Mouse (Mus musculus) left cerebral cortex, postnatal 10 days (tissue): ENCODE data around the gene Ndufa6. TPM values are rescaled to one million over a fixed set of nuclear protein-coding genes. Genes with fewer than 3 reads are reported as not detected.
A peak's percentile ranks its signal among the peaks of the same experiment; 100 is the strongest.
"Not testable (repeated sequence)": the region's sequence is repeated elsewhere in the genome, so short reads cannot be mapped to it uniquely, and the experiment has no call there.

Source experiments
- DNase-seq, 2 experiments: peaks; one replicate each; pipeline ENCODE4 v3.0.0; 2021 to 2022; ENCODE audit warnings: low spot score in 2 of 2, mixed read lengths in 1 of 2; ENCODE audit errors: extremely low spot score in 1 of 2
- intact Hi-C: fragments of 180-260 bp; cut with DNase I; formaldehyde crosslinking; loops from one replicate; pipeline ENCODE4 v1.15.1; 2025
- total RNA-seq, 2 experiments: library from RNA; stranded (reverse); gene quantifications; 2 replicates each; pipeline ENCODE4 v1.2.3; 2021

The Ndufa6 gene
- total RNA-seq, 2 experiments from 2014 or later = 167 to 200 TPM

DNA sequence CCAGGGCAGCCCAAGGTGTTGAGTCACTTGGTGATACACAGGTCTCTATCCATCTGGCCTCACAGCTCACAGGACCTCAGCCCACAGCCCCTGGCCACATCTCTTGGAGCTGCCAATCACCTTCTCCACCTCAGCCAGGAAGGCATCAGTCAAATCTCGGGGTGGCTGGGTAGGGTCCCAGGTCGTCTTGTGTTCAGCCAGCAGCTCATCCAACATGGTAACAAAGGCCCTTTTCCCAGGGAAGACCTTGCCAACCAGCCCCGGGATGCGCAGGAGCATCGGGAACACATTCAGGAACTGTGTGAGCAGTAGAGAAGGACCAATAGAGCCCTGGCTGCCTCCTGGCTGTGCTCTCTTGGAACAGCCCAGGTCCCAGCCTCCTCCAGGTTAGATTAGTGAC, 18.9 kb upstream of the Ndufa6 start:
- no peak for DNase-seq
- intact Hi-C loops = no loop called here

DNA sequence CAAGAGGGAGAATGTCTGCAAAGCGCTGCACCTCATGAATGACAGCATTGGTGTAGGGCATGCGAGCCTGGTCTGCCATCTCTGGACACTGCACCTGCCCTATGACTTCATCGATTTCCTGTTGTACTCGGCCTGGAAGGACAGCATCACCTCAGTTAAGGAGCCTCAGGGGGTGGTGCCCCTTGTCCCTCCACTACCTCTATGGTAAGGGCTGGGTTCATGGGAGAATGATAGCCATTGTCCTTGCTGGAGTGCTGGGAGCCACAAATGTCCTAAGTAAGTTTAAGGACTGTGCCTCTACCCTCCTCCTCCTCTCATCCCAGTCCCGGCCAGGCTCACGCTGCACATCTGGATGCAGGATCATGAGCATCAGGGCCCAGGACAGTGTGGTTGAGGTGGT, 18.3 kb upstream of the Ndufa6 start:
- no peak for DNase-seq
- intact Hi-C loops = no loop called here

DNA sequence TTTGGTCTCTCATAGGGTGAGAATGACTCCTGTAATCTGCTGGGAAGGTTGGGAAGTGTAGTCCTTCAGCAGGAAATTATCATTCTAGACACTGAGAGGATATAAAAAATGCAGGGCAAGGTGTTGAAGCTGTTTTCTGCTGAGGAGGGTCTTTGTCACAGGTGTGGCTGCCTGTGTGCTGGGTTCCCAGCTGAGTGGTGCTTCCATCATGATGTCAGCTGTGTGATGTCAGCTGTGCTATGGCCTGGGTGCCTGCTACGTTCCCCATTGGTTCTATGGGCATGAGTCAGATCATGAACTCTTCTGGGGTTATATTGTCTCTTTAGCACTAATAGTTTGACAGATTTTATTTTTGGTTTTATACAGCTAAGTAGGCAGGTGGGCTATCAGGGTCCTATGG, 14.7 kb upstream of the Ndufa6 start:
- intact Hi-C loops = no loop called here

DNA sequence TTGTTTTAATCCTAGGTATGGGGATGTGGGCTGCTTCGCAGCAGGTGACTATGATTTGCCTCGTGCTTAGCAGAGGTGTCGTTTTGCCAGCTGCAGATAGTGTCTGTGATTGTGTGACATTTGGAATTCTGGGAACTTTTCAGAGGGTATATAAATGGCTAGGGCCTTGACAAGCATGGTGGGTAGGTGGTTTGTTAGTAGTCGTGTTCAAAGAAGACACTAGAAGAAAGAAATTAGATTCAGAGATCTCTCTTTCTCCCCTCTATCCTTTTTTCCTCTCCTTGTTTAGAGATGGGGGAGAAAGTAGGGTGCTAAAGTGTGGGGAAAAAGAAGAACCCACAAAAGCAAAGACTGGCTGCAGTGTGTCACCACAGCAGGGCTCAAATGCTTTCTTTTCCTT, 14.0 kb upstream of the Ndufa6 start:
- no peak for DNase-seq
- intact Hi-C loops = no loop called here

More for the DNA sequence above, 14.7 kb upstream of the Ndufa6 start:
- no peak for DNase-seq

DNA sequence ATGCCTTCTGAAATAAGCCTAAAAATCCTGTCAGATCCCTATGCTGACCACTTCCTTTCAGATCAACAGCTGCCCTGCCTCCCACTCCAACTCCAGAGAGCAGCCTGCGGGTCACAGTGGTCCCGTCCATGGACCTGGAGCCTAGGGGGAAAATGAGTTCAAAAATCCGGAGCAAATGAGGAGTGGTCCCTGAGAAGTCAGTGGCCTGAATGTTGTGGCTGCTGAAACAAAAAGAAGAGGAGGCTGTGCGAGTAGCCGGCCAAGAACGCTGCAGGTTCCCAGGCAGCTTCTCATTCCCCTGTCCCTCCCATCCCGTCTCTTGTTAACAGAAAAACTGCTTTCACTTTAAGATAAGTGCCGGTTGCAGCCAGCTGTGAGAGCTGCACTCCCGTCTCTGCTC, 10.4 kb upstream of the Ndufa6 start:
- DNase-seq, intact Hi-C loops: not testable (repeated sequence)

DNA sequence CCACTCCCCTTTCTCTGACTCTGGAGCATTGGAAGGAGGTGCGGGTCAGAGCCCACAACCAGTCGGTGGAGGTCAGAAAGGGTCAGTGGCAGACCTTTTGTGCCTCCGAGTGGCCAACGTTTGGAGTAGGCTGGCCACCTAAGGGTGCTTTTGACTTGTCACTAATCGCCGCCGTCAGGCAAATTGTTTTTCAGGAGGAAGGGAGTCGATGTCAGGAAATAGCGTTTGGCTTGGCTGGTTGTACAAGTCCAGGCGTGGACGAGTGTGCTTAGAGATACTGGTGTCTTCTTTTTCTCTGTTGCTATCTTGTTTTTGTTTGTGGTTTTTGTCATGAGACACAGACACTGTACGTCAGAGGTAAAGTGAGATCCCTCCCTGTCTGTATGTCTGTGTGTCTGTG, 9.7 kb upstream of the Ndufa6 start:
- intact Hi-C loops, DNase-seq: not testable (repeated sequence)

DNA sequence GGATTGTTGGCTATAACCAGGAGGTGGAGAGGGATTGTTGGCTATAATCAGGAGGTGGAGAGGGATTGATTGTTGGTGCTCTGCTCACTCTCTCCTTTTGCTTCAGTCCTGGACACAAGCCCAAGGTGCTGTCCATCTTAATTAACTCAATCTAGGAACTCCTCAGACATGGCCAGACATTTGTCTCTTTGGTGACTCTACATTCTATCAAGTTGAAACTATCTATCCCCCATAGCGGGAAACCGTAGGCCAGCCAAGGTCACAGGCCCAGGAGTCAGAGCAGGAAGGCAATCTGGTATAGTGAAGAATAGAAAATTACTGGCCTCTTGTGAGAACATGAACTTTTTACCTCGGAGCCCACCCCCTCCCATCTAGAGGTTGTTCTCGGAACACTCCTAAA, 8.1 kb upstream of the Ndufa6 start:
- DNase-seq = no peak

DNA sequence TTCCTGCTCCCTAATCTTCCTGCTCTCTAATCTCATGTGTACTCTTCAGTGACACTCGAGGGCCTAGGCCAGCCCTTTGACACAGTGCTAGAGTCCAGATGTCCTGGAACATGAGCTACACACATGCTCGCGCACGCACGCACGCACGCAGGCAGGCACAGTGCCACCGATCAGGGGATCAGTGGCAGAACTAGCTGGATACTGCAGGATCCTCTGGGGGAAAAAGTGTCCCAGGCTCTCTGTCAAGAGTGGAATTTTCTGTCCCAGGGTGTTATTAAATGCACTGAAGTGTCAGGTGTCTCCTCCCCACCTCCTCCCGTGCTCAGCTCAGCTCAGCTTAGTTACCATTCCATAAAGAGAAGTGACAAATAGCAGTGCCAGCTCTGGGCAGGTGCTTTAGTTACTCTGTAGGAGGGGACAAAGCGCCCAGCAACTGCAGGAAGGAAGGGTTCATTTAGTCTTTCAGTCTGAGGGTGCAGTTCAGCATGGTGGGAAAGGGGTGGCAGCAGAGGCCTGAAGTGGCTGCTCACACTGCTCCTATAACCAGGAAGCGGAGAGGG, 7.4 kb upstream of the Ndufa6 start:
- intact Hi-C loops = no loop called here
- no peak for DNase-seq

More for the DNA sequence above, 8.1 kb upstream of the Ndufa6 start:
- intact Hi-C loops = no loop called here

DNA sequence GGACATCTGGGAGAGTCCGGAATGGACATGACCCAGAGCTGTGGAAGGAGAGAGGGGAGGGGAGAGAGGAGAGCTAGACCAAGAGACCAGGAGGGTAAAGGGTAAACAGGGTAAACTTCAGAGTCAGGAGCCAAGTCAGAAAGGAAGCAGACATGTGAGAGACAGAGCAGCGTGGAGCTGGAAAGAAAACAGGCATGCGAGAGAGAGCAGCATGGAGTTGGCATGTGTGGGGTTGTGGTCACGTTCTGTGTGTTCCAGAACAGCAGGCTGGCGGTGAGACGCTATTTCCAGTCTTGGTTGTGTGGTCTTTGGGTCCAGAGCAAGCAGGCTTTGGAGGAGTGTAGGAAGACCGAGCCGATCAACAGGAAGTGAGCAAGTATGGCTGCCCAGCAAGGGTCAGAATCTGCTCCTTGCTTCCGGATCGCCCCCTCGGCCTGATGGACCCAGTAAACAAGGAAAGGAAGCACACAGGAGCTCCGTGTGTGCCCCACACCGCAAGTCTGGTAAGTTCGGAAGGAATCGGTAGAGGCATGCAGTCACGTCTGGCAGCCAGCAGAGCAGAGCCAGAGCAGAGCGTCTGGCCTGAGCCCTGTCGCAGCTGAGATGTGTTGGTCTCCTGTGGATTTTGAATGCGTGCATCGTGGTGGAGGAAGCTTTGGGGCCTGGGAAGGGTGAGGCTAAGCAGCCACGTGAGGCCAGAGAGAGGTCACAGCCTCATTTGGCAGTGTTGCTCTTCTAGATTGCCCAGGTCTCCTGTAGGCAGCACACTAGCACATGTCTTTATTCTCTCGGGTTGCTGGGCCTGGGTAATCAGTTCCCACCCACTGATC, 4.5 kb upstream of the Ndufa6 start:
- intact Hi-C loops = no loop called here
- DNase-seq = peak in 1 of 2 experiments; percentile 45

DNA sequence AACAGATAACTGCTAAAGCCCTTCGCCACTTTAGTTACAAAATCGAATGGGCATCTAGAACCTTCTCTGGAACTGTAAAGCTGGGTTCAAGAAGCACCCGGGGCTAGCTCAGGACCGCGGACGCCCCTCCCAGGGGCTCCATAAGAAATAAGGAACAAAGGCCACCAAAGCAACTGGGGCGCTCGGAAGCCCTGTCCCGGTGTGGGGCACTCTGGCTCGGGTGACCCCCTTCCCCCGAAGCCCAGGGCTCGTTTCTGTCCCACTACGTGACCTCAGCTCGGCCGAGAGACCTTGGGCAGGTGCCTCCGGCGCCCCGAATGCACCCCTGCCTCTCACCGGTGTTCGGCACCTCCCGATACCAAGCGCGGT, 393 bp downstream of the Ndufa6 start:
- intact Hi-C loops = loop anchor here (2.0 kb wide), 1 partner anchor 63 kb away; no protein-coding TSS in a partner anchor
- DNase-seq = no peak

DNA sequence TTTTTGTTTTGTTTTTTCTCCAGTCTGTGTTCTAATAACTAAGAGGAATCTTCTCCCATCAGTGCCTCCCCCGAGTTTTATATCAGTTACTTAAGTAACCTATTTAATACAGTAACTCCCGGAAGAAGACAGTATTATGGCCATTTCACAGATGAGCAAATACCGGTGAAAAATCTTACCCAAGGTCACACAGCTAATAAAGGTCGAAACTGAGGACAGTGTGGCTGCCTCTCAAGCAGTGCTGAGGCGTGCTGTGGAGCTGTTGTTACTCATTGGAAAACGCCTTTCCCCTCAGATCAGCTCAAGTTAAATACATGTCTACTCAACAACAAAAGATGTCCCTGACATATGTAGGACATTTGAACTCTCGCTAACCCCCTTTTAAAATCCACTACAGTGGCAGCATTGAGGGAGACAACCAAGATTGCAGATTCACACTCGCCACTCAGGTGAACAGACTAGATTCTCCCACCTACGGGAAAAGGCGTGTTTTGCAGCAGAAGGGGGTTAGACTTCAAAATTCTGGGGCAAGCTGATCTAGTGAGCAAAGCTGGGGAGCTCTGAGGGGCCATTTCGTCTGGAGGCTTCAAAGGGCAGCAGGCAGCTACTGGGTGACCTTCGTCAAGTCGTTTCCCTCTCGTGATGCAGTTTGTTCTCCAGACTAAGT, 911 bp downstream of the Ndufa6 start:
- DNase-seq = no peak
- intact Hi-C loops = no loop called here

DNA sequence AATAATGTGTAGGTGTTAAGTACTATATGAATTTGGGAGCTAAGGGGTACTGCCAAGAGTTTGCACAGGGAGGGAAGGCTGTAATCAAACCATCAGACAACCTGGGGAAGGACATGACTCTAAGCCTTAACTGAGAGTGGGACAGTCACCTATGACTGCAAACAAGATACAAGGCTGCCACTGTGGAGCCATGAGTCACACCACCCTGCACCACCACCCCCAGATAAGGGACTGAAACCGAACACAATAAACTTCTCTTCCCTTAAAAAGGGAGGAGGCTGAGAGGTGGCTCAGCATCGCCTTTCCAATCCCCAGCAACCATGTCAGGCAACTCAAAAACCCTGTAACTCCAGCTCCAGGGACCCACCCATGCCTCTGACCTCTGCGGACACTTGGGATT, 2.6 kb downstream of the Ndufa6 start:
- no peak for DNase-seq
- intact Hi-C loops = no loop called here

DNA sequence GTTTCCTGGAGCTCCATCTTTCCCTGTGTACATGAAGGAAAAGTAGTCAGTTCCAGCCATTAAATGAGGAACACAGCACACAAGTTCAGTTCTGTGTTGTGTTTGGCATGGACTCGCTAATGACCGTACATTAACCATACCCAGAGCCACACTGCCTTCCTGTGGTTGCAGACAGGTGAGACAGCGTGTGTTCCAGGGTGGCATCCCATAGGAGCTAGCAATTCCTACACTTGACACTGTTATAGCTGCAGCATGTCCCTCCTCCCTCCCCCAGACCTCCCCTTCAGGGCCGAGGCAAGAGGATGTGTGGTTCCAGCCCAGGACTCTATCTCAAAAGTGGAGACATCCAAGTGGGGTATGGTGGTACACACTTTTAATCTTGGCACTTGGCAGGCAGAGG, 3.8 kb downstream of the Ndufa6 start:
- intact Hi-C loops = no loop called here
- DNase-seq = no peak

DNA sequence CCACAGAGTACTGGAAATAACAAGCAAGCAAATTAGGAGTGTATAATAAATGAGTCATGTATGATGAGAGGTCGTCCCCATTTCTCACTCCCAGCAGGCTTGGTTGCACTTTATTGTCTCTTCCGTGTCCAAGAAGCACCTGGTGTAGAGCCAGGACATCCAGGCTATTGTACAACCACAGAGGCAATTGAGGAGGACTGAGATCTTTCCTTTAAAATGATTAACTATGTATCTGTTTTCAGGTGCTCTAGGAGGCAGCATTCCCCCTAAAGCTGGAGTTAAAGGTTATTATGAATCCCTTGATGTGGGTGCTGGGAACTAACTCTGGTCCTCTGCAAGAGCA, 5.2 kb downstream of the Ndufa6 start:
- intact Hi-C loops = no loop called here
- DNase-seq = no peak

DNA sequence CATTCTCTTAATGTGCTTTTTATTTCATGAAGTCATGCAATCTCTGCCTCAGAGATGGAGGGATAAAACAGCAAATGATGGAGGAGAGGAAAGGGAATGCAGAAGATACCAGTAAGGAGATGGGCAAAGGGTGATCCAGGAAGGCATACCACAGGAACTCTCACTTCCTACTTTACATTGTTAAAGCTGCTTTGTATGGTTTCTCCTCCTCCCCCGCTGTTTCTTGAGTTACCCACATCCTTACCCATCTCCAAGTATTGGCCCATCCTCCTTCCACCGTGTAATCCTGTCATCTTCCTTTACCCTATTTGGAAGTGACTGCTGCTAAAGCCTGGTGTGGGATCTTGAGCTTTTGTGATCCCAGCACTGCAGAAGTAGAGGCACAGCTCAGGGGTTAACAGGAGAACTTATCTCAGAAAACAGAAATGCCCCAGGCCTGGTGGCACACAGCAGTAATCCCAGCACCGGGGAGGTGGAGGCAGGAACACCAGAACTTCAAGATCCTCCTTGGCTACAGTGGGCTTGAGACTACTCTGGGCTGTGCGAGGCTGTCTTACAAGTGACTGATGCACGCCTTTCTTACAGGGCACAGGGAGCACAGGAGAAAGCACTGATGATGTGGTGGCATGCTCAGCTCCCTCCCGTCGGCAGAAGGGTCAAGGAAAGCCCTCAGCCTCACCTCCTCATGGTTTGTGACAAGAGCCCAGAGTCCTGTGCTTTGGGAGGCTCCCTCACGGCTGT, 5.7 kb downstream of the Ndufa6 start:
- DNase-seq = no peak
- intact Hi-C loops = no loop called here

DNA sequence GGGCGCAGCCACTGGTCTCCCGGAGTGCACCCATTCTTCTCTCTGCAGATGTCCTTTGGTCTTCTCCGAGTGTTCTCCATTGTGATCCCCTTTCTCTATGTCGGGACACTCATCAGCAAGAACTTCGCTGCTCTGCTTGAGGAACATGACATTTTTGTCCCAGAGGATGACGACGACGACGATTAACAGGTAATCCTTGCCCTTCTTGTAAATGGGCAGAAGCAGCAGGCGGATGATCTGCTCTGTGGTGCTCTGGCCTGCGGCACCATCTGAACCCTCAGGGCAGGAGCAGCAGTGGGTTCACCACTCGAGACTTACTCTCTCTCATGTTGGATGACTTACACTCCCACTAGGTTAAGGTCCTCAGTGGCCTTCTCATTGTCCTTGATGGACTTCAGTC, 6.3 kb downstream of the Ndufa6 start:
- intact Hi-C loops = no loop called here
- no peak for DNase-seq

DNA sequence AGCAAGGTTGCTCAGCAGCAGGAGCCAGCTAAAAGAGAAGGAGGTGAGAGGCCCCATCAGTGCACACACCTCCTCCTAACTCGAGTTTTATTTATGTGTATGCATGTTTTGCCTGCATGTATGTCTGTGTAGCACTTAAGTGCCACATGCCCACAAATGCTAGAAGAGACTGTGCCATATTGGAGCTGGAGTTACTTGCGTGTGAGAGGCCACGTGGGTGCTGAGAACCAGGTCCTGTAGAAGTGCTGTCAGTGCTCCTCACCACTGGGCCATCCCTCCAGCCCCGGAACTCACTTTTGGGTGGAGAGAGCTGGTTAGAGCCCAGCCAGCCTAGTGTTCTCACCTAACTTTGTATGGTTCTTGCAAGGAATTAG, 6.8 kb downstream of the Ndufa6 start:
- DNase-seq = no peak
- intact Hi-C loops = no loop called here

DNA sequence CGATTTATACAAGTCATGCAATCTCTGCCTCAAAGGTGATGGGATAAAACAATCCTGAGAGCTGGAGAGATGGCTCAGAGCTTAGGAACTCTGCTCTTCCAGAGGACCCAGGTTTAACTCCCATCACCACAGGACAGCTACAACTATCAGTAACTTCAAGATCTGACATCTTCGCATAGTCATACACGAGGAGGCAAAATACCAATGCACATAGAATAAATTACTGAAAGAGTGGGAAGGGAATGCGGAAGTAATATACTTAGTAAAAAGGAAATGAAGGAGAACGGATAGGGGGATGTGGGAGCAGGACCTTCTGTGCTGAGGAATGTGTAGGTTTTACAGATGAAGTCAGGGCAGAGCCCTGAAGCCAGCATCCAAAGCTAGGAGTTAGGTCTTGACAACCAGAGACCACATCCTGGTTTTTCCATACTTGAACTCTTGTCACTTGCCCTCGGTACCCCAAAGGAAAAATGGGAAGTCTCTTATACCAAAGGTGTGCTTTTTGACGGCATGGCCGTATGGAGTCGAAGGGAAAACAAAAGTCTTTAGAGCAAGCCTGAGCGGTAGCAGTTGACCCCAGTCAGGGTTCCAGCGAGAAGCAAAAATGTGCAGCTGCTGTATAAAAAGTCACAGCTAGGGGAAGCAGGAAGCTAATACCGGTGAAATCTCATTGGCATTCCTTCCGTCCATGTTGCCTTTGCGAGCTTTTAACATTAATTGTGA, 7.4 kb downstream of the Ndufa6 start:
- intact Hi-C loops = no loop called here
- DNase-seq = no peak

DNA sequence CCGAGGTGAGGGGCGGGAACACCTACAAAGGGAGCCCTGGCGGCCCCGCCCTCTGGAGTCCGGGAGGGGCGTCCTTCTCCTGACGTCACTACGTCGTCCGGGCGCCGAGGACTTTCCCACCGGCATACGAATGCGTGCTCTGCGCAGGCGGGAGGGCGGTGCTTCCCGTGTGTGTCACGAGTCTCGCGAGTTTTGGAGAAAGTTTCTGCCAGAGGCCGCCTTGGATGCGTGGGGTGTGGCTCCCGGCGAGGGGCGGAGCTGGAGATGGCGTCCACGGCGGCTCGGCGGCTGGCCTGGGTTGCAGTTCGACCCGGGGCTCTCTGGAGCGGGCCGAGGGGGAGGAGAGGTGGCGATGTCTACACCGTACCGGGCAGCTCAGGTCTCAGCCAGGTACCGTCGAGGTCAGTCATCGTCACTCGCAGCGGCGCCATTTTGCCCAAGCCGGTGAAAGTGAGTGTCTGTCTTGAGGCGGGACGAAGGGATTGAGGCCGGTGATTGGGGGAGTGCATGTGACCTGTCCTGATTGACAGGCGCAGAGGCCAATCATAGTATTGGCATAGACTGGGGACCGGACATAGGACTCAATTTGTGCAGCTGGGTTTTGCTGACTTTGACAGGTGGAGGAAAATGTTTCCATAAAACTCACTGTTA, 8.2 kb downstream of the Ndufa6 start:
- intact Hi-C loops = no loop called here
- DNase-seq = peak; percentile 99
